In the genomic region with DNA sequence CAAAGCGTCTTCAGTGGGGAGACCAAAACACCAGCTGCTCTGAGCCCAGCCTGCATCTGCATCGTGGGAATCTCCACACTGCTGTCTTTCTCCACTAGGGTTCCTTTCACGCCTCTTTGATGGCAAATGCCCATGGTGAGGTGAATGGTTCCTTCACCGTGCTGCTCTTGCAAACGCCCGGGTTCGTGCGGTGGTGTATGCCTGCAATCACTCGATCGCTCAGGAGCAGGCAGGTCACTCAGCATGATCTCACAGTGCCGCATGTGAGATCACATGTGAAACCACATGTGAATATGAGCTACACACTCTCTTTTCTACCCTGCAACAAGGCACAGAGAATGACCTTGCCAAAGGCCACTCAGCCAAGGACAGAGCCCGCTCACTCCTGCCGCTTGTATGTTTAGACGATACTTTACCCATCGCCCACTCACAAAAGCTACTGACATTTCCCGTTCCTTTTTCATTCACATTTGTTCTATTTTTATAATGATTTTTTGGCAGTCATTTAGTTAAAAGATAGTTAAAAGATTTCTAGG, we compare ENCODE assay signal across 9 mouse cellular contexts.
"Had no signal": no experiment of that assay in that cellular context is flagged by ENCODE, and none has a peak within 500 bp of the region (broad histone marks: within the 10 kb centered on the region; RNA-seq: fewer than 3 reads in every experiment).

No protein-coding gene starts in this region.

- H3K4me2 ChIP-seq: limb, embryonic 13.5 days; liver, embryonic 13.5 days; midbrain, embryonic 13.5 days had no signal

- H3K9me3 ChIP-seq: limb, embryonic 13.5 days; liver, embryonic 13.5 days; midbrain, embryonic 13.5 days had no signal

- ATAC-seq: midbrain, embryonic 13.5 days had no signal

- H3K9ac ChIP-seq: limb, embryonic 13.5 days; liver, embryonic 13.5 days; midbrain, embryonic 13.5 days had no signal

- H3K36me3 ChIP-seq: limb, embryonic 13.5 days; midbrain, embryonic 13.5 days had no signal

- H3K4me3 ChIP-seq: limb, embryonic 13.5 days; liver, embryonic 13.5 days; midbrain, embryonic 13.5 days had no signal

- H3K27ac ChIP-seq: limb, embryonic 13.5 days; liver, embryonic 13.5 days; midbrain, embryonic 13.5 days; stomach, postnatal 0 days had no signal

- DNase-seq: kidney, adult 11 months; left cerebral cortex, postnatal 4 days; liver, embryonic 13.5 days; lung, adult 18-20 months; lung, postnatal 36 days; thymus, postnatal 4 days had no signal

- H3K27me3 ChIP-seq: limb, embryonic 13.5 days; liver, embryonic 13.5 days had no signal
